Mouse (Mus musculus) gastrocnemius, postnatal 25 days (tissue): ENCODE results near the gene Fam240a. TPM values are rescaled to one million over a fixed set of nuclear protein-coding genes. Genes with fewer than 3 reads are reported as not detected.

Experiments used
- DNase-seq: peaks from one replicate; pipeline ENCODE4 v3.0.0; 2022
- long read RNA-seq, 2 experiments: library from polyadenylated mRNA; stranded (forward); transcript quantifications; one replicate each; pipeline ENCODE4 v2.0.0; 2021
- total RNA-seq, 2 experiments: library from RNA; stranded (reverse); gene quantifications; 1 replicate in 1 of 2; 2 replicates in 1 of 2; pipeline ENCODE4 v1.2.3; 2021

The Fam240a gene
- 1 to 10 TPM; 2.0 to 2.7 TPM for total RNA-seq
- long read RNA-seq, experiment 1, partial matches to known transcripts, result 0 of 2 reads
- long read RNA-seq, experiment 1, other reads (novel, unspliced or antisense), result 2 of 2 reads
- long read RNA-seq, experiment 2, partial matches to known transcripts, result 0 of 1 reads
- long read RNA-seq, experiment 2, other reads (novel, unspliced or antisense), result 1 of 1 reads

GRCm38 (mm10) chr9:110916786-110917185 lies at the start of gene Fam240a:
TSS of gene Fam240a (minus strand) at chr9:110916861.
- DNase-seq, result no peak

GRCm38 (mm10) chr9:110965910-110966231 lies 49.2 kb upstream of the Fam240a start:
- DNase-seq, result no peak

DNA sequence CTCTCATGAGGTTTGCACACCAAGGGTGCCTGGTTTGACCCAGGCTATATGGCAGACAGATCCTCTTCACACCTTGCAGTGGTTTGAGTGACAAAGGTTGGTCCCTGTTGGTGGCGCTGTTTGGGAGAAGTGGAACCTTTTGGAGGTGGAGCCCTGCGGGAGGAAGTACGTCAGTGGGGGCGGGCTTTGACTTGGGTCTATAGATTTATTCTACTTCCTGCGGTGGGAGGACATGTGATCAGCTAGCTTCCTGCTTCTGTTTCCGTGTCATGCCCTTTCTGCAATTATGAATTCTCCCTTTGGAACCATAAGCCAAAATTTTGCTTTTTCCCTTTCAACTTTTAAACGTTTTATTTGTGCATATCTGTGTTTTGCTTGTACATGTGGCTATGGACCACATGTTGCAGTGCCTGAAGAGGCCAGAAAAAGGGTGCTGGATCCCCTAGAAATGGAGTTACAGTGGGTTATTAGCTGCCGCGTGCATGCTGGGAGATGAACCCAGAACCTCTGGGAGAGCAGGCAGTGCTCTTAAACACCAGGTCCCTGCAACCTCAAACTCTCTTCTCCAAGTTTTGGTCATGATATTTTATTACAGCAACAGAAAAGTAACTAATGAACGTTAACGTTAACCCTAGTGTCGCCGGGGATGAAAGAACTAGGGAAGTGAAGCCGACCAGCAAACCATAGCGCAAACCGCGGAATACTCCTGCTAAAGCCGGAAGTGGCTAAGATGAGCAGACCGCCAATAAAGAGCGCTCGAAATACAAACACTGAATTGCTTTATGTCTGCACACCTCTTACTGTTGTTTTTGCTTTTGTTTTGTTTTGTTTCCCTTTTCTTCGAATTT lies 48.6 kb upstream of the Fam240a start:
- DNase-seq, result no peak

GRCm38 (mm10) chr9:110963566-110964115 lies 47.0 kb upstream of the Fam240a start:
- DNase-seq, result no peak

DNA sequence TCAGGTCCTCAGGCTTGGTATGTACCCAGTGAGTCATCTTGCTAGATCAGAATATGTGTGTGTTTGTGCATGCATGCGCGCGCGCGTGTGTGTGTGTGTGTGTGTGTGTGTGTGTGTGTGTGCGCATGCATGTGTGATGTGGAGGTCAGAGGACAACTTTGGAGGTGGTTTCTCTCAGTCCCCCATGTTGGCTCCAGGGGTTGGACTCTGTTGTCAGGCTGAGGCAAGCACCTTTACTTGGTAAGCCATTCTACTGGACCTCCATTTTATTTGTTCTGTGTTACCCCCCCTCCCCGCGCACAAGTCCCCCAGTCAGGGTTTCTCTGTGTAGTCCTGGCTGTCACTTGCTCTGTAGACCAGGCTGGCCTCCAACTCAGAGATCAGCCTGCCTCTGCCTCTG lies 44.7 kb upstream of the Fam240a start:
- no peak for DNase-seq

DNA sequence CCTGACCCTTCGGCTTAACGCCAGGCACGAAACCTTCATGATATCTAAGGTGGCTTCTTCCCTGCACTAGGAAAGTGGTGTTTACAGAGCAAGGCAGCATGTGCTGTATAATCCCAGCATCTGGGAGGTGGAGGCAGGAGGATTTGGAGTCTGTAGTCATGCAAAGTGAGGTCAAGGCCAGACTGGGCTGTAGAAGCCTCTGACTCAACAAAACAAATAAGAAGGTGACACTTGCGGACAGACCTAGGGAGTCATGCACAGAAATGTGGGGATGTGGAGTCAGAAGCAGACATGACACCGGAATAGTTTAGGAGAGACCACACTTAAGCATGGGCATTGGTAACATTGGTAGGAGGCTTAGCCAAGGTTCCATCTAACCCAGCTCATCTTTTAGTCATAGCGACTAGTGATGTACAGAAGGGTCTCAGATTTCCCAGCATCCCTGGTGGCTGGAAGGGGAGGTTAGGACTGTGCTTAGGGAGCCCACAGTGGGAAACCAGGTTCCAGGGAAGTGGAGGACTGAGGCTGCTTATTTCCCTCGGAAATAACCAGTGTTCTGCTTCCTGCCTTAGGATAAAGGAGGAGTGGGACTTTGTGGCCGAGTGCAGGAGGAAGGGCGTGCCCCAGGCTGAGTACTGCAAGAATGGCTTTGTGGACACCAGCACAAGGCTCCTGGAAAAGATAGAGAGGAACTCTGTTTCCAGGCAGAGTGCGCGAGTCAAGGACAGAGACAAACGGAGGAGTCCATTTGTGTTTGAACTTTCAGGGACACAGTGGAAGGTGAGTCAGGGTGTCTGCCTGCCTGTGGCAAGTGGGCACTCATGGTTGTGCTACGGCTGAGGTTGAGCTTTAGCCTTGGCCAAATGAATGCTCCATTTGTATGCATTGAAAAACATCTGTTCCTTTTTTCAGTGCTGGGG lies 43.8 kb upstream of the Fam240a start:
- no peak for DNase-seq

- DNase-seq, result no peak
These were observed 43.0 kb upstream of the Fam240a start for GRCm38 (mm10) chr9:110959669-110960068.

GRCm38 (mm10) chr9:110955962-110956361 lies 39.3 kb upstream of the Fam240a start:
- no peak for DNase-seq

GRCm38 (mm10) chr9:110954681-110955445 lies 38.2 kb upstream of the Fam240a start:
- no peak for DNase-seq

DNA sequence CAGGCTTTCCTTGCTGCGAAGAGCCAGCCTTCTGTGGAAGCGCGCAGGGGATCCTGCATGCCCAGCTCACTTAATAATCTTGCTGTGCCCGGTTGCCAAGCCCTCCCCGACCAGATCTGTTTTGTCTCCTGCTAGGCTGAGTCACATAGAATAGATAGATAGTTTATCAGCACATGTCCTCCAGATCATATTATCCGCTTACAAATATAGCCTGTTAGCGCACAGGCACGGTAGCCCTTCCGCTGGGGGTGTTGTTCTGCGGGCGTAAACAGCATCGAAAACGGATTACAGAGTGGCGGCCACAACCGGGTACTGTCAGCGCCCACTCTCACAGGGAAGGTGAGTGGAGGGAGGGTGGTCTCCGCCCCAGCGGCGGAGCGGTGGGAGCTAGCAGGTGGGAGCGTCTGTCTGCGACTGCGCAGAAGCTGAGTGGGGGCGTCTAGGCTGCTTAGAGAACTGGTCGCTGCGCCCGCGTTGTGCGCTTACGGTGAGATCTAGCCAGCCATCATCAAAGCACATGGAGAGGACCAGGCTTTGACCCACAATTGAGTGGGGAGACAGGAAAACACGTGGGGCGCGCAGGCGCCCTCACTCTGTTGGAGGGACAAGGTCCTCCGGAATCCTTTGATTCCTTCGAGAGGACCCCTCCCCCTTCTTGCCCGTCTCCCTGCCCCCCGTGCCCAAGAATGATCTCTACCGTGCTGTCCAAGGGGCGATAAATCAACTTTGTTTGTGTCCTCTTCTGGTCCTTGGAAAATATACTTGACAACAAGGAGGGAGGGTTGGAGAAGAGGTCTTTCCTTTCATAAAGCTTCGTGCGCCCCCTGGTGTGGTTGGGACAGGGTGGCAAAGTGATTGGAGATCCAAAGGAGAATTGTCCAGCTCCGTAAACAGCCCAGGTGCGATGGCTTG lies 37.1 kb upstream of the Fam240a start:
- peak; percentile 56 for DNase-seq

DNA sequence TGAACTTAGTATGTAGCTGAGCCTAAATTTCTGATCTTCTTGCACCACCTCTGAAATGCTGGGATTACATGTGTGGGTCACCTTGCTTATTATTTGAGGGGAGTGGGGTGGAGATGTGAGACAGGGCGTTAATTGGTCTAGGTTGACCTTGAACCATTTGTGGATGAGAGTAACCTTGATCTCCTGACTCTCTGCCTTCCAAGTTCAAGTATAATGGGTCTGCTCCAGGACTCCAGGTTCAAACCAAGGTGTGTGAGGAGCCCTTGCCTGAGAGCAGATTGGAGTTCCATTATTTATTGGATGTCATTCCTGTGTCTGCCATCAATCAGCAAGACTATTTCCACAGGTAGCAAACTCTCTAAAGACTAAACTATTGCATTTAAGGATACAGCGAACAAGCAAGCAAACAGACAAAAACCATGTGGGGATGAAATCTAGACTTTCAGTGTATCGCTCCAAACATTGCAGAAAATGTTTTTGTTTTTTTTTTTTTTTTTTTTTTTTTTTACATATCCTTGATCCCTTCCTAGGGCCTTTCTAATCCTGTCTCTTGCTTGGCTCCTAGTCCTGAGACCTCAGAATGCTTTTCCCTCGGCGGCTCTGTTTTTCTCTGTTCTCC lies 36.4 kb upstream of the Fam240a start:
- DNase-seq, result no peak

DNA sequence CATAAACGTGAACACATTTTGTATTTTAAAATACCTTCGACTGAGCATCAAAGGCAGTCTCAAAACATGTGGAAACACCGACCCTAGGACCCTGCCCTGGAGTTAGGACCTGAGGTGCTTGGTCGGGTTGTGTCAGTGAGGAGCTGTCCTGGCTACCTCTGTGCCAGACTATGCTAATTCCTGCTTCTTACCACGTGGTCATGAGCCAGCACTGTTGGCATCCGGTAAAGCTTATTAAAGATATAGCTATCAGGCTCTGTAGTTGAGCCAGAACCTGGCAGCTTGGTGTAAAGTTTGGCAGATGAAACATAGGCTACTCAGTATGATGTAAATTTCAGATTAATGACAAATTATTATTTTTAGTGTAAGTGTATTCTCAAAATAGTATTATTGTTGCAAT lies 35.7 kb upstream of the Fam240a start:
- no peak for DNase-seq

DNA sequence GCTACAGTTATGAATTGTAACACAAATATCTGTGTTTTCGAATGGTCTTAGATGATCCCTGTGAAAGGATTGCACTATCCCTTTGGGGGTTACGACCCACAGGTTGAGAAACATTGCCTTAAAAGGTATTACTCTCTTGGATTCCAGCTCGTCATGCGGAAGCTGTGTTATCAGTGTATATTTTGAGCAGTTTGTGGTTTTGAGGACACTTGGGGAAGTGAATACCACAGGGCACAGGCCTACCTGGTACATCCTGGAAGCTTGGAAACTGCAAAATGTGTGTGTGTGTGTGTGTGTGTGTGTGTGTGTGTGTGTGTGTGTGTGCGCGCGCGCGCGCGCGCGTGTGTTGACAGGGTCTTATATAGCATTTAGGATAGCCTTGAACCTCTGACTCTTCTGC lies 35.2 kb upstream of the Fam240a start:
- no peak for DNase-seq

GRCm38 (mm10) chr9:110951397-110951796 lies 34.7 kb upstream of the Fam240a start, which contains the start of gene Lrrc2:
TSS of gene Lrrc2 (plus strand) at chr9:110951545.
- DNase-seq, result no peak

DNA sequence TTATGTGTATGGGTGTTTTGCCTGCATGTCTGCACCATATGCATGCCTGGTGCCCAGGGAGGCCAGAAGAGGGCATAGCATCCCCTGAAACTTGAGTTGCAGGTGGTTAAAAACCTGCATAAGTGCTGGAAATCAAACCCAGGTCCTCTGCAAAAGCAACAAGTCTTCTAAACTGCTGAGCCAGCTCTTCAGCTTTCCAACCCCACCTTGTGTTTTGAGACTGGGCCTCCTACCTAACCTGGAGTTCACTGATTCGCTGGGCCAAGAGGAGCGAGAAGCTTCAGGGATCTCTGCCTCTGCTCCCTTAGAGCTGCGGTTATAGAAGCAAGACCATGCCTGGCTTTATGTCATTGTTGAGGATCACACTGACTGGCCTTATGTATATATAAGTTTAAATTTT lies 33.4 kb upstream of the Fam240a start:
- no peak for DNase-seq

- no peak for DNase-seq
These were observed 32.2 kb upstream of the Fam240a start for GRCm38 (mm10) chr9:110948813-110949310.

- no peak for DNase-seq
These were observed 31.2 kb upstream of the Fam240a start for GRCm38 (mm10) chr9:110947900-110948299.

DNA sequence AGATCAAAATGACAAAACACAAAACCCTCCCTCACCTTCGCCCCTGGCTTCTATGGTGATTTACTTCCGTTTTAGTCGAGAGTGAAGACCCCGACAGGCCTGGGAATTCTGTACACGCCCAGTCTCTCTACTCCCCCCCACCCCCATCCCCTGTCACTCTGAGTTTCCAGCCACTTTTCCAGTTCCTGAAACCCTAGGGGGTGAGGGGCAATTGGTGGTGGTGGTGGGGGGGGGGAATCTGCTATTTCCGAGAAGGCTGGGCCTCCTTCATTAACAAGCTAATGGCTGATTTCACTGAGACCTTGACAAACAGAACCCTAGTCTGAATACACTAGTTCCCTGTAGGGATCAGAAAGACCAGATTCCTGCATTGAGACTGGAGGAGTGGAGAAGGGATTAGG lies 30.6 kb upstream of the Fam240a start:
- no peak for DNase-seq

- no peak for DNase-seq
These were observed 29.9 kb upstream of the Fam240a start for GRCm38 (mm10) chr9:110946548-110947044.

DNA sequence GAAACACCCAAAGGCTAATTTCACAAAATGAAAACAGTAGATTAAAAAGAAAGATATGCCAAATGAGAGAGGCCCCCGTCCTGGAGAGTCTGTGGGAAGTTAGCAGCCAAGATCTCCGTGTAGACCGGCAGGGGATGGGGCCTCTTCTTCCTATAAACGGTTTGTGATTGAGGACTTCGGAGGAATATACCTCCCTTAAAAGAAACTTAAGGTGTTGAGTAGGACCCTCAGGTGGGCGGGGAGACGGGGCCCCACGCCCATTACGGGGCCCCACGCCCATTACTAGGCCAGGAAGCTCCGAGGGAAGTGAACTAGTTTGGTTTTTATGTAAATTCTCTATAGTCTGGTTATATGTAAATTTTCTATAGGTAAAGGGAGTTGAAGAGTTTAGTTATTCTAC lies 29.3 kb upstream of the Fam240a start, which contains the start of gene Tdgf1:
Tdgf1 (minus strand) TSS at position 233 of the 400 bp plus-strand sequence.
- no peak for DNase-seq
